Mouse (Mus musculus): ENCODE data around the gene Mrps9. TPM values are rescaled to one million over a fixed set of nuclear protein-coding genes. Genes with fewer than 3 reads are reported as not detected.

Mrps9 gene
- polyA plus RNA-seq, 2 experiments, result 22.0 to 26.3 TPM

GRCm38 (mm10) chr1:42851810-42852209, 777 bp downstream of the Mrps9 start:
- 3% methylated on average over 16 of the region's 16 CpGs for WGBS (ENCODE audit: insufficient replicate concordance)
- DNase-seq (ENCODE audit: low read depth in 3 of 3, low spot score in 3 of 3), result no peak

GRCm38 (mm10) chr1:42864719-42865250, 13.8 kb downstream of the Mrps9 start:
- WGBS (ENCODE audit: insufficient replicate concordance), result 74% methylated on average over 5 of the region's 5 CpGs
- Histone ChIP-seq H3K27me3 (ENCODE audit: control insufficient read depth, insufficient read depth, low read length) (no peaks in the 10 kb centered on the region), H3K4me2 (ENCODE audit: low read depth) (no peak overlapping the region), H3K4me3 (ENCODE audit: insufficient read depth in 1 of 2, low read depth in 2 of 2, low read length in 2 of 2) (no peak overlapping the region), H3K27ac (no peak overlapping the region), H3K9ac (replicated peaks) (no peak overlapping the region), H3K36me3 (replicated peaks; ENCODE audit: control insufficient read depth, insufficient read depth, low read depth) (no peaks in the 10 kb centered on the region), H3K9me3 (ENCODE audit: control insufficient read depth, low read length) (no peaks in the 10 kb centered on the region), H3K4me1 (replicated peaks; ENCODE audit: control insufficient read depth in 2 of 2, insufficient read depth in 2 of 2, low read length in 1 of 2) (0 out of 4 replicates have a peak, but pooled peaks cover 0 to 3% of the 10 kb centered on the region in 2 experiments)
- ATAC-seq (ENCODE audit: insufficient read depth) (peak; percentile 50; the same call in 1 of the 2 replicates), DNase-seq (ENCODE audit: low read depth in 3 of 3, low spot score in 3 of 3) (no peak)
- TF ChIP-seq EP300 (IDR thresholded peaks at IDR 0.05; ENCODE audit: low read depth), result no peak
- no peak for TF ChIP-seq CTCF (IDR thresholded peaks at IDR 0.05; ENCODE audit: low read depth)

More at GRCm38 (mm10) chr1:42851810-42852209, 777 bp downstream of the Mrps9 start:
- no peak for TF ChIP-seq CTCF (IDR thresholded peaks at IDR 0.05; ENCODE audit: low read depth)
- no peak for TF ChIP-seq EP300 (IDR thresholded peaks at IDR 0.05; ENCODE audit: low read depth)
- Histone ChIP-seq H3K27me3 (ENCODE audit: control insufficient read depth, insufficient read depth, low read length) (no peaks in the 10 kb centered on the region), H3K27ac (no peak overlapping the region), H3K4me3 (ENCODE audit: insufficient read depth in 1 of 2, low read depth in 2 of 2, low read length in 2 of 2) (peak overlapping the region; percentile 74 to 82), H3K4me1 (replicated peaks; ENCODE audit: control insufficient read depth in 2 of 2, insufficient read depth in 2 of 2, low read length in 1 of 2) (peaks cover 8 to 11% of the 10 kb centered on the region in 2 experiments; a peak in 3 of 4 replicates), H3K36me3 (replicated peaks; ENCODE audit: control insufficient read depth, insufficient read depth, low read depth) (no peaks in the 10 kb centered on the region), H3K9me3 (ENCODE audit: control insufficient read depth, low read length) (no peaks in the 10 kb centered on the region), H3K9ac (replicated peaks) (peak overlapping the region; percentile 74), H3K4me2 (ENCODE audit: low read depth) (peak overlapping the region; percentile 85)
- ATAC-seq (ENCODE audit: insufficient read depth), result no peak

- DNase-seq (ENCODE audit: low read depth in 3 of 3, low spot score in 3 of 3) (no peak), ATAC-seq (ENCODE audit: insufficient read depth) (no peak)
- WGBS (ENCODE audit: insufficient replicate concordance), result 78% methylated on average over 4 of the region's 4 CpGs
- no peaks in the 10 kb centered on the region for H3K4me1 ChIP-seq (replicated peaks; ENCODE audit: control insufficient read depth in 2 of 2, insufficient read depth in 2 of 2, low read length in 1 of 2)
- no peak for TF ChIP-seq EP300 (IDR thresholded peaks at IDR 0.05; ENCODE audit: low read depth)
- no peak for TF ChIP-seq CTCF (IDR thresholded peaks at IDR 0.05; ENCODE audit: low read depth)
- no peak overlapping the region for H3K4me2 ChIP-seq (ENCODE audit: low read depth)
- H3K27me3 ChIP-seq (ENCODE audit: control insufficient read depth, insufficient read depth, low read length), result no peaks in the 10 kb centered on the region
- no peaks in the 10 kb centered on the region for H3K36me3 ChIP-seq (replicated peaks; ENCODE audit: control insufficient read depth, insufficient read depth, low read depth)
- H3K9ac ChIP-seq (replicated peaks), result no peak overlapping the region
- H3K27ac ChIP-seq, result no peak overlapping the region
- H3K9me3 ChIP-seq (ENCODE audit: control insufficient read depth, low read length), result no peaks in the 10 kb centered on the region
- H3K4me3 ChIP-seq (ENCODE audit: insufficient read depth in 1 of 2, low read depth in 2 of 2, low read length in 2 of 2), result no peak overlapping the region
Observed at GRCm38 (mm10) chr1:42865336-42865939, 14.4 kb downstream of the Mrps9 start.

- Histone ChIP-seq H3K4me1 (replicated peaks; ENCODE audit: control insufficient read depth in 2 of 2, insufficient read depth in 2 of 2, low read length in 1 of 2) (no peaks in the 10 kb centered on the region), H3K36me3 (replicated peaks; ENCODE audit: control insufficient read depth, insufficient read depth, low read depth) (no peaks in the 10 kb centered on the region), H3K27ac (no peak overlapping the region), H3K27me3 (ENCODE audit: control insufficient read depth, insufficient read depth, low read length) (no peaks in the 10 kb centered on the region), H3K9ac (replicated peaks) (no peak overlapping the region), H3K9me3 (ENCODE audit: control insufficient read depth, low read length) (no peaks in the 10 kb centered on the region), H3K4me3 (ENCODE audit: insufficient read depth in 1 of 2, low read depth in 2 of 2, low read length in 2 of 2) (no peak overlapping the region), H3K4me2 (ENCODE audit: low read depth) (no peak overlapping the region)
- ATAC-seq (ENCODE audit: insufficient read depth), result no peak
- 87% methylated on average over 4 of the region's 4 CpGs for WGBS (ENCODE audit: insufficient replicate concordance)
- no peak for DNase-seq (ENCODE audit: low read depth in 3 of 3, low spot score in 3 of 3)
- TF ChIP-seq CTCF (IDR thresholded peaks at IDR 0.05; ENCODE audit: low read depth), result no peak
- TF ChIP-seq EP300 (IDR thresholded peaks at IDR 0.05; ENCODE audit: low read depth), result no peak
Observed at GRCm38 (mm10) chr1:42865986-42866385, 15.0 kb downstream of the Mrps9 start.

DNA sequence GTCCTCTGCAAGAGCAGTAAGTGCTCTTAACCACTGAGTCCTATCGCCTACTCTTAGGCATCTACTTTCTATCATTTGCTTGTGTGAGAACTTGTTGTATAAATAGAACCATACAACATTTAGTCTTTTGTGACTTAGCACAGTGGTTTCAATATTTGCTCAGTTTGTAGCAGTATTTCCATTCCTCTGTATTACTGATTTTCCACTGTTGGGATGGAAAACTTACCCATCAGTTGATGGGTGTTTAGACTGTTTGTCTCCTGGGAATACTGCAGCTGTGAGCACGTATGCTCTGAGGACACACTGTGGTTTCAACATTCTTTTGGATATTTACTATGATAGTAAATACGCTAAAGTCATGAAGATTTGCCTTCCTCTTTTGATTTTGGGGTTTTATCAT, 16.2 kb downstream of the Mrps9 start:
- DNase-seq (ENCODE audit: low read depth in 3 of 3, low spot score in 3 of 3) (no peak), ATAC-seq (ENCODE audit: insufficient read depth) (no peak)
- no peaks in the 10 kb centered on the region for H3K9me3 ChIP-seq (ENCODE audit: control insufficient read depth, low read length)
- H3K4me1 ChIP-seq (replicated peaks; ENCODE audit: control insufficient read depth in 2 of 2, insufficient read depth in 2 of 2, low read length in 1 of 2), result 0 out of 4 replicates have a peak, but pooled peaks cover 0 to 3% of the 10 kb centered on the region in 2 experiments
- H3K4me3 ChIP-seq (ENCODE audit: insufficient read depth in 1 of 2, low read depth in 2 of 2, low read length in 2 of 2), result no peak overlapping the region
- no peaks in the 10 kb centered on the region for H3K36me3 ChIP-seq (replicated peaks; ENCODE audit: control insufficient read depth, insufficient read depth, low read depth)
- no peak overlapping the region for H3K9ac ChIP-seq (replicated peaks)
- TF ChIP-seq CTCF (IDR thresholded peaks at IDR 0.05; ENCODE audit: low read depth) (no peak), EP300 (IDR thresholded peaks at IDR 0.05; ENCODE audit: low read depth) (no peak)
- H3K4me2 ChIP-seq (ENCODE audit: low read depth), result no peak overlapping the region
- no peak overlapping the region for H3K27ac ChIP-seq
- no peaks in the 10 kb centered on the region for H3K27me3 ChIP-seq (ENCODE audit: control insufficient read depth, insufficient read depth, low read length)
- 72% methylated on average over 3 of the region's 3 CpGs for WGBS (ENCODE audit: insufficient replicate concordance)
